Mouse (Mus musculus) MEL (cell line): ENCODE data around the gene Gid4. TPM values are rescaled to one million over a fixed set of nuclear protein-coding genes. Genes with fewer than 3 reads are reported as not detected.

ENCODE experiments used
- DNase-seq: peaks from one replicate; pipeline ENCODE4 v3.0.0; 2011; ENCODE audit warnings: low read depth, low spot score
- H3K27ac ChIP-seq: 2 replicates; pipeline ENCODE4 v1.5.1; 2012; ENCODE audit warnings: low read depth, mild to moderate bottlenecking, control low read depth, low read length, moderate library complexity; ENCODE audit not compliant: control insufficient read depth
- H3K27me3 ChIP-seq, 2 experiments: fragments of 150-350 bp in 1 of 2; sonication (generic) in 1 of 2; 2 replicates each; pipeline ENCODE4 v1.6.1; 2012; ENCODE audit warnings: low read length in 2 of 2, mild to moderate bottlenecking in 2 of 2, improper control_type of control experiment in 1 of 2, moderate library complexity in 1 of 2; ENCODE audit not compliant: insufficient read depth in 2 of 2, control insufficient read depth in 1 of 2
- H3K36me3 ChIP-seq, 2 experiments: 2 replicates each; pipeline ENCODE4 v1.6.1; 2012 to 2014; ENCODE audit warnings: low read length in 2 of 2, improper control_type of control experiment in 1 of 2, inconsistent platforms in 1 of 2, mild to moderate bottlenecking in 1 of 2; ENCODE audit not compliant: insufficient read depth in 2 of 2, control insufficient read depth in 1 of 2
- H3K4me1 ChIP-seq, 2 experiments: fragments of 150-350 bp in 1 of 2; sonication (generic) in 1 of 2; 2 replicates each; pipeline ENCODE4 v1.6.1; 2012; ENCODE audit warnings: low read length in 2 of 2, improper control_type of control experiment in 1 of 2, mild to moderate bottlenecking in 1 of 2; ENCODE audit not compliant: insufficient read depth in 2 of 2, control insufficient read depth in 1 of 2
- H3K4me3 ChIP-seq, 2 experiments: fragments of 150-350 bp in 1 of 2; sonication (generic) in 1 of 2; 2 replicates each; pipeline ENCODE4 v1.5.1; 2012; ENCODE audit warnings: low read depth in 2 of 2, low read length in 2 of 2, mild to moderate bottlenecking in 2 of 2, moderate library complexity in 2 of 2, control low read depth in 1 of 2, improper control_type of control experiment in 1 of 2; ENCODE audit not compliant: control insufficient read depth in 1 of 2, insufficient read depth in 1 of 2
- H3K79me2 ChIP-seq: 2 replicates; pipeline ENCODE4 v1.6.1; 2012; ENCODE audit warnings: mild to moderate bottlenecking, low read length, moderate library complexity; ENCODE audit not compliant: control insufficient read depth, poor library complexity, insufficient read depth
- H3K9ac ChIP-seq: 2 replicates; pipeline ENCODE4 v1.6.1; 2012; ENCODE audit warnings: low read depth, mild to moderate bottlenecking, control low read depth, low read length, moderate library complexity; ENCODE audit not compliant: control insufficient read depth, poor library complexity, severe bottlenecking
- H3K9me3 ChIP-seq: fragments of 150-350 bp; sonication (generic); replicated peaks from 2 replicates; pipeline ENCODE4 v1.6.1; 2012; ENCODE audit warnings: mild to moderate bottlenecking, low read length, improper control_type of control experiment, moderate library complexity; ENCODE audit not compliant: insufficient read depth
- BHLHE40 ChIP-seq: IDR thresholded peaks from 2 replicates; pipeline ENCODE4 v1.6.1; 2012; ENCODE audit warnings: low read depth, mild to moderate bottlenecking, inconsistent platforms, low read length, improper control_type of control experiment, borderline replicate concordance
- CHD2 ChIP-seq: IDR thresholded peaks from 2 replicates; pipeline ENCODE4 v1.6.1; 2011; ENCODE audit warnings: low read length, improper control_type of control experiment
- CTCF ChIP-seq, 3 experiments: IDR thresholded peaks in 2 of 3; conservative IDR thresholded peaks in 1 of 3; 2 replicates each; pipeline ENCODE4 v1.5.1; 2011 to 2012; ENCODE audit warnings: low read length in 3 of 3, low read depth in 2 of 3, mild to moderate bottlenecking in 2 of 3, improper control_type of control experiment in 1 of 3, inconsistent platforms in 1 of 3, mixed read lengths in 1 of 3, moderate library complexity in 1 of 3; ENCODE audit not compliant: control insufficient read depth in 1 of 3, insufficient read depth in 1 of 3, poor library complexity in 1 of 3, severe bottlenecking in 1 of 3
- E2F4 ChIP-seq: IDR thresholded peaks from 2 replicates; pipeline ENCODE4 v1.6.1; 2011; ENCODE audit warnings: low read depth, low read length, improper control_type of control experiment, borderline replicate concordance
- ELF1 ChIP-seq: IDR thresholded peaks from 2 replicates; pipeline ENCODE4 v1.6.1; 2014; ENCODE audit warnings: low read depth, mild to moderate bottlenecking, inconsistent platforms, low read length, improper control_type of control experiment, moderate library complexity
- EP300 ChIP-seq, 2 experiments: IDR thresholded peaks; 2 replicates each; pipeline ENCODE4 v1.6.1; 2011; ENCODE audit warnings: improper control_type of control experiment in 2 of 2, low read length in 2 of 2, low read depth in 1 of 2, mild to moderate bottlenecking in 1 of 2
- ETS1 ChIP-seq: IDR thresholded peaks from 2 replicates; pipeline ENCODE4 v1.6.1; 2012; ENCODE audit warnings: low read depth, mild to moderate bottlenecking, inconsistent platforms, low read length, improper control_type of control experiment, moderate library complexity
- GABPA ChIP-seq: IDR thresholded peaks from 2 replicates; pipeline ENCODE4 v1.6.1; 2012; ENCODE audit warnings: low read depth, mild to moderate bottlenecking, inconsistent platforms, low read length, improper control_type of control experiment, moderate library complexity
- HCFC1 ChIP-seq: IDR thresholded peaks from 2 replicates; pipeline ENCODE4 v1.6.1; 2012; ENCODE audit warnings: low read depth, mild to moderate bottlenecking, inconsistent platforms, low read length, improper control_type of control experiment, moderate library complexity
- JUND ChIP-seq: IDR thresholded peaks from 2 replicates; pipeline ENCODE4 v1.6.1; 2011; ENCODE audit warnings: low read depth, mild to moderate bottlenecking, improper control_type of control experiment, low read length
- KAT2A ChIP-seq: conservative IDR thresholded peaks from 2 replicates; pipeline ENCODE4 v1.6.1; 2012; ENCODE audit warnings: low read depth, low read length, improper control_type of control experiment, inconsistent platforms
- MAFK ChIP-seq: IDR thresholded peaks from 2 replicates; pipeline ENCODE4 v1.6.1; 2011; ENCODE audit warnings: low read depth, mild to moderate bottlenecking, low read length, improper control_type of control experiment, borderline replicate concordance
- MAX ChIP-seq: IDR thresholded peaks from 2 replicates; pipeline ENCODE4 v1.6.1; 2011; ENCODE audit warnings: low read length, improper control_type of control experiment
- MXI1 ChIP-seq: IDR thresholded peaks from 2 replicates; pipeline ENCODE4 v1.6.1; 2011; ENCODE audit warnings: mild to moderate bottlenecking, low read depth, low read length, improper control_type of control experiment
- NELFE ChIP-seq: IDR thresholded peaks from 2 replicates; pipeline ENCODE4 v1.6.1; 2011; ENCODE audit warnings: low read depth, low read length, improper control_type of control experiment
- NRF1 ChIP-seq: IDR thresholded peaks from 2 replicates; pipeline ENCODE4 v1.6.1; 2014; ENCODE audit warnings: low read depth, mild to moderate bottlenecking, inconsistent platforms, low read length, improper control_type of control experiment, moderate library complexity; ENCODE audit not compliant: poor library complexity, insufficient read depth, severe bottlenecking
- POLR2A ChIP-seq, 2 experiments: IDR thresholded peaks; 2 replicates each; pipeline ENCODE4 v1.6.1; 2011 to 2012; ENCODE audit warnings: low read length in 2 of 2, mild to moderate bottlenecking in 2 of 2, control low read depth in 1 of 2, improper control_type of control experiment in 1 of 2, low read depth in 1 of 2, moderate library complexity in 1 of 2; ENCODE audit not compliant: control insufficient read depth in 1 of 2, insufficient read depth in 1 of 2, poor library complexity in 1 of 2
- POLR2AphosphoS5 ChIP-seq: IDR thresholded peaks from 2 replicates; pipeline ENCODE4 v1.6.1; 2012; ENCODE audit warnings: low read depth, borderline replicate concordance, mild to moderate bottlenecking, inconsistent platforms, low read length, moderate library complexity, mixed read lengths
- RAD21 ChIP-seq: IDR thresholded peaks from 2 replicates; pipeline ENCODE4 v1.6.1; 2011; ENCODE audit warnings: mild to moderate bottlenecking, low read depth, low read length, improper control_type of control experiment
- RCOR1 ChIP-seq: IDR thresholded peaks from 2 replicates; pipeline ENCODE4 v1.6.1; 2012; ENCODE audit warnings: low read depth, mild to moderate bottlenecking, inconsistent platforms, low read length, improper control_type of control experiment
- SIN3A ChIP-seq: IDR thresholded peaks from 2 replicates; pipeline ENCODE4 v1.6.1; 2012; ENCODE audit warnings: low read length, improper control_type of control experiment, inconsistent platforms
- TBP ChIP-seq: IDR thresholded peaks from 2 replicates; pipeline ENCODE4 v1.8.0; 2011; ENCODE audit warnings: low read depth, low read length, improper control_type of control experiment
- USF2 ChIP-seq, 2 experiments: IDR thresholded peaks; 2 replicates each; pipeline ENCODE4 v1.6.1; 2011 to 2012; ENCODE audit warnings: improper control_type of control experiment in 2 of 2, low read length in 2 of 2, borderline replicate concordance in 1 of 2, inconsistent platforms in 1 of 2, low read depth in 1 of 2, mild to moderate bottlenecking in 1 of 2; ENCODE audit not compliant: insufficient read depth in 1 of 2
- polyA plus RNA-seq, 2 experiments: library from polyadenylated mRNA; stranded (reverse) in 1 of 2; unstranded in 1 of 2; fragments of >175 nt in 1 of 2; fragments of >200 nt in 1 of 2; gene quantifications; 2 replicates each; pipeline versions ENCODE4 v1.2.1 to v1.2.4; 2012; ENCODE audit warnings: low replicate concordance in 2 of 2, low read depth in 1 of 2; ENCODE audit not compliant: insufficient read length in 2 of 2, insufficient read depth in 1 of 2, missing spikeins in 1 of 2
- total RNA-seq: library from RNA; depleted of rRNA; stranded (reverse); fragments of 300-350 nt; gene quantifications from 2 replicates; pipeline ENCODE4 v1.2.3, GENCODE M21; 2012

Gid4 gene
- total and polyA plus RNA-seq, 3 experiments: 25.3 to 114 (median 28.6) TPM

GRCm38 (mm10) chr11:60433501-60433900 lies 16.6 kb downstream of the Gid4 start:
- H3K79me2 ChIP-seq: no peaks in the 10 kb centered on the region
- peaks cover 0 to 7% of the 10 kb centered on the region in 2 experiments; a peak in 2 of 4 replicates for H3K4me1 ChIP-seq
- H3K4me3 ChIP-seq: no peak overlapping the region
- no peak overlapping the region for H3K27ac ChIP-seq
- peaks cover 5 to 35% of the 10 kb centered on the region in 2 experiments for H3K36me3 ChIP-seq
- no peaks in the 10 kb centered on the region for H3K9me3 ChIP-seq
- DNase-seq: peak; percentile 53
- TF ChIP-seq RCOR1 (no peak), MAFK (peak; percentile 47; the same call in 1 of the 2 replicates), CHD2 (no peak), ELF1 (no peak), GABPA (peak; percentile 13; the same call in 1 of the 2 replicates), CTCF (IDR thresholded peaks at IDR 0.05 in 2 of 3, conservative IDR thresholded peaks at IDR 0.05 in 1 of 3; ENCODE audit: control insufficient read depth in 1 of 3, insufficient read depth in 1 of 3, low read depth in 2 of 3, low read length in 3 of 3, poor library complexity in 1 of 3, severe bottlenecking in 1 of 3) (no peak), MAX (no peak), KAT2A (no peak), ETS1 (no peak)
- no peak overlapping the region for H3K9ac ChIP-seq
- H3K27me3 ChIP-seq: no peaks in the 10 kb centered on the region

- Histone ChIP-seq H3K9ac (no peak overlapping the region), H3K27me3 (no peaks in the 10 kb centered on the region), H3K27ac (no peak overlapping the region), H3K4me3 (no peak overlapping the region), H3K36me3 (peaks cover 5 to 34% of the 10 kb centered on the region in 2 experiments), H3K4me1 (peaks cover 0 to 7% of the 10 kb centered on the region in 2 experiments; a peak in 2 of 4 replicates), H3K9me3 (no peaks in the 10 kb centered on the region), H3K79me2 (no peaks in the 10 kb centered on the region)
- TF ChIP-seq E2F4 (no peak), ELF1 (no peak), RAD21 (no peak), TBP (no peak), HCFC1 (no peak), SIN3A (no peak), NELFE (no peak), EP300 (IDR thresholded peaks at IDR 0.05; ENCODE audit: low read depth in 1 of 2, low read length in 2 of 2) (no peak), CTCF (IDR thresholded peaks at IDR 0.05 in 2 of 3, conservative IDR thresholded peaks at IDR 0.05 in 1 of 3; ENCODE audit: control insufficient read depth in 1 of 3, insufficient read depth in 1 of 3, low read depth in 2 of 3, low read length in 3 of 3, poor library complexity in 1 of 3, severe bottlenecking in 1 of 3) (no peak), NRF1 (no peak), MXI1 (no peak), POLR2A (IDR thresholded peaks at IDR 0.05; ENCODE audit: control insufficient read depth in 1 of 2, insufficient read depth in 1 of 2, low read depth in 1 of 2, low read length in 2 of 2, poor library complexity in 1 of 2) (no peak), USF2 (IDR thresholded peaks at IDR 0.05; ENCODE audit: borderline replicate concordance in 1 of 2, insufficient read depth in 1 of 2, low read depth in 1 of 2, low read length in 2 of 2) (no peak), POLR2AphosphoS5 (no peak), JUND (no peak), BHLHE40 (no peak), RCOR1 (no peak), MAFK (no peak)
- peak; percentile 33 for DNase-seq
Measured at GRCm38 (mm10) chr11:60435133-60435532, 18.2 kb downstream of the Gid4 start.
